Mouse (Mus musculus): Measurements from ENCODE around the gene Serpinb9f.
"Not testable (repeated sequence)": the region's sequence is repeated elsewhere in the genome, so short reads cannot be mapped to it uniquely, and the experiment has no call there.

Gene Serpinb9f

DNA sequence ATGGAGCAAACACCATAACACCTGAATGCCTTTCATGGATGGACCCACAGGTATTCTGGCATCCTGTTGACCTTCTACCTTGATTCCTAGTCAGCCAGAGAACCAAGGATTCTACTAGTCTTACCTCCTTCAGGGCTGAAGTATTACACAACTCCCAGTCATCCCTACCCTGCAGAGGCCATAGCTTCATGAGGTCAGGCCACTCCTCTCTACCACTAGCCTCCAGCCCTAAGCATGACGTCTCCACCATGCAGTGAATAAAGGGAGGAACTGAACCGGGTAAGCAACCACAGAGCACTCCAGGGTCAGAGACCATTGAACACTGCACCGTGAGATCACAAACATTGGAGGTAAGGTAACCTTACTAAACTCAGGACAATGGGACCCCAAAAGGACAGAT is at the start of gene Serpinb9f:
Gene Serpinb9f, plus strand, starts transcription at position 301 of the 400 bp plus-strand sequence.
- not testable (repeated sequence) for DNase-seq (ENCODE audit: low spot score)

DNA sequence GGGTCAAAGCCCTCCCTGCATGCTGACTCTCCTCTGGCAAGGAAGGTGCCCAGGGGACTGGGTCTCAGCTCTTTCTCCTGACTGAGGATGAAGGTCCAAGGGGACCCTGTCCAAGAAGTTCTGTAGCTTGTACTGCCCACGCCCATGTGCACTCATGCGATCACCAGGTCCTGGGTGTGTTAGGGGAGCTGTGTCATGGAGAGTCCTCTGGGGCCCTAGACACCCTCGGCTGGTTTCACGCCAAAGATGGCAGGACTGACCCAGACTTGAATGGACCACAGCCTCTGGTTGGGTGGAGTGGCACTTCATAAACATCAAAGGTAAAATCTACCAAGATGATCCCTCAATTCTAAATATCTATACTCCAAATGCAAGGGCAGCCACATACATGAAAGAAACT is 15.2 kb upstream of the Serpinb9f start:
- DNase-seq (ENCODE audit: low spot score): not testable (repeated sequence)

DNA sequence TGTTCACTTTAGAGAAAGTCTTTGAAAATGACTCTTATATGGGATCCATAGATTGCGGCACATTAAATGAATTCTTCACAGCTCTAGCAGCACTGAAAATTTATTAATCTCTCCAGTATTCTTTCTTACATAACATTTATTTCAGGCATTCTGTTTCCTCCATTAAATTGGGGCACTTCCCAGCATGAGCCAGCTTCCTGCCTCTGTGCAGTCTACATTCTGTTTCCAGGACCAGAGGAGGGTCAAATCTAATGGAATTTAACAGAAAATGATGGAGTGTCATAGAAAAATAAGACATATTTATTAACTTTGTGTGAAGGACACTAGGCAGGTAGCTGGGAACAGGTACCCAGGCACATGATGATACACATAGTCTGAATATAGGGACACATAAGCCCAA is 32.8 kb downstream of the Serpinb9f start:
- not testable (repeated sequence) for DNase-seq (ENCODE audit: low spot score)

Data from yolk sac, embryonic 10.5 days (tissue).